Comparison of ENCODE assay signal across 9 mouse cellular contexts in the genomic region with DNA sequence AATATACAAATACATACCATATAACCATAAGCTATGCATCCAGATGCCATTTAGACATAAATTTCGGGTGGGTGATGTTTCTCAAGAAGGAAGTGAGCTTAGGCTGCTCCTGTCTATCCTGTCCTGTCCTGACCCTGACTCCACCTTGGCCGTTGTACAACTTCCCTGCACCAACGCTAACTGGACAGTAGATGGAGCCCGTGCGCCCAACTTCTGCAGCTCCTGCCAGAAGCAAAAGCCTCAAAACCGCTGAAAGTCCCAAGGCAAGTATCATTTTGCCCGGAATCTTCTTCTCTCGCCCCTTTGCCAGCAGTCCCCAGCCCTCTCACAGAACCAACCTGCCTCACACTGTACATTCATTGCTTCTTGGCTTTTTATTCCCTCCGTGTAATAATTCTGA. TPM values are rescaled to one million over a fixed set of nuclear protein-coding genes. Genes with fewer than 3 reads are reported as not detected.
A peak's percentile ranks its signal among the peaks of the same experiment; 100 is the strongest.
DNase-seq lines count a peak whose midpoint lies in the region; ATAC-seq and TF ChIP-seq lines count a peak whose summit lies in the region.
"Had no signal": no experiment of that assay in that cellular context is flagged by ENCODE, and none has a peak within 500 bp of the region (broad histone marks: within the 10 kb centered on the region; RNA-seq: fewer than 3 reads in every experiment).

No protein-coding gene starts in this region.

- TF ChIP-seq POLR2A in heart, adult 2 months (IDR thresholded peaks at IDR 0.05; ENCODE audit: insufficient read depth, low read depth, low read length): no peak

- DNase-seq in 416B (ENCODE audit: low read depth) (peak; percentile 62), liver (peak; percentile 62)
- DNase-seq in adrenal gland, postnatal 10 days: peak; percentile 77
- peak; percentile 77 for DNase-seq in embryo, embryonic 9.5 days (ENCODE audit: extremely low spot score)
- DNase-seq in heart, adult 2 months: peak; percentile 53 to 61
- DNase-seq in kidney, adult 9 months: peak; percentile 62
- DNase-seq in spleen, postnatal 4 days (ENCODE audit: low spot score in 2 of 2): peak; percentile 40 to 81

- peak overlapping the region; percentile 28 for H3K4me3 ChIP-seq in heart, adult 2 months
- H3K4me3 ChIP-seq: erythroblast, embryonic 14.5 days had no signal

- ATAC-seq in monocyte, adult 5-6 weeks (replicated peaks; ENCODE audit: insufficient number of reproducible peaks, low FRiP score, low TSS enrichment, poor library complexity, severe bottlenecking): peak; percentile 86

- intact Hi-C loops in heart, adult 2 months (cut with DNase I): no loop called here

- under 1% methylated on average over 9 of the region's 9 CpGs for WGBS in heart, adult 2 months

- no peak overlapping the region for H3K27ac ChIP-seq in heart, adult 2 months

- H3K9ac ChIP-seq in heart, adult 2 months (ENCODE audit: low read depth, low read length): no peak overlapping the region

- peaks cover 1% of the 10 kb centered on the region for H3K4me1 ChIP-seq in heart, adult 2 months (ENCODE audit: control insufficient read depth, insufficient read depth, low read length)

- H3K79me2 ChIP-seq in heart, adult 2 months (replicated peaks; ENCODE audit: control insufficient read depth, insufficient read depth, low read length): no peaks in the 10 kb centered on the region

- H3K36me3 ChIP-seq in heart, adult 2 months (ENCODE audit: control insufficient read depth, insufficient read depth, low read length): no peaks in the 10 kb centered on the region

- TF ChIP-seq CTCF in heart, adult 2 months (IDR thresholded peaks at IDR 0.05): peak; percentile 90

- no peaks in the 10 kb centered on the region for H3K27me3 ChIP-seq in heart, adult 2 months (ENCODE audit: control insufficient read depth, insufficient read depth, low read length)

- 0 out of 2 replicates have a peak, but pooled peaks have one; percentile 29 for TF ChIP-seq EP300 in heart, adult 2 months (IDR thresholded peaks at IDR 0.05; ENCODE audit: insufficient read depth, low read depth, low read length)

RNA-seq across cellular contexts. Expression of a gene that starts 21.3 kb away (rescaled TPM):
- total RNA-seq in adrenal gland, postnatal 10 days (2021): not detected
- not detected for total RNA-seq in heart, adult 2 months (2021)
- polyA plus RNA-seq in heart, adult 2 months (2012; rRNA removed): not detected in 2 replicates
- total RNA-seq in monocyte, adult 5-6 weeks (2017): not detected in 3 replicates
- polyA plus RNA-seq: erythroblast, embryonic 14.5 days had no signal

RNA-seq across cellular contexts. Expression of a gene that starts 28.4 kb away (rescaled TPM):
- under 1 TPM; 0.55 to 0.84 TPM for total RNA-seq in adrenal gland, postnatal 10 days (2021)
- 1 to 10 TPM in 1 of 2 experiments, under 1 TPM in 1; 0.84 to 1.3 TPM for total RNA-seq in heart, adult 2 months (2021)
- 2.4 and 4.9 TPM in 2 replicates for polyA plus RNA-seq in heart, adult 2 months (2012; rRNA removed)
- total RNA-seq in monocyte, adult 5-6 weeks (2017): 0.68 TPM in 1 of 3 replicates, not detected in the others

RNA-seq across cellular contexts. Expression of a gene that starts 33.2 kb away (rescaled TPM):
- not detected for total RNA-seq in adrenal gland, postnatal 10 days (2021)
- total RNA-seq in heart, adult 2 months (2021): not detected
- polyA plus RNA-seq in heart, adult 2 months (2012; rRNA removed): not detected in 2 replicates
- not detected in 3 replicates for total RNA-seq in monocyte, adult 5-6 weeks (2017)
